Mouse (Mus musculus): ENCODE data around the gene Rhox4c.
"Not testable (repeated sequence)": the region's sequence is repeated elsewhere in the genome, so short reads cannot be mapped to it uniquely, and the experiment has no call there.

Gene Rhox4c

DNA sequence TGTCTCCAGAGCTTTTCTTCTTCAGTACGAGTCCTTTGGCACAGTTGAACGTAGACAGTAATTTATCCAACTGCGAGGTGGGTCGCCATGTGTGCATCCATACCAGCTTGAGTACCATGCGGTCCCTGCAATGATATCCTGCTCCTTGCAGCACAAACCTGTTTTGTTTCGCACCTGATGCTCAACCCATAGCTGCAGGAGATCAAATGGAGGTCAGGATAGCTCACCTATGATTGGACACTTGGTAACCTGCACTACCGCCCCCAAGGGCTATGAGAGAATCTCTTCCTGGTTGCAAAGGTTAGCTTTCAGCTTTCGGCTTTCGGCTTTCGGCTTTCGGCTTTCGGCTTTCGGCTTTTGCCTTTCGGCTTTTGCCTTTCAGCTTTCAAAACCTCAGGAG is at the start of gene Rhox4c:
TSS of gene Rhox4c (plus strand) at position 301 of the 400 bp plus-strand sequence.
- DNase-seq, result not testable (repeated sequence)

DNA sequence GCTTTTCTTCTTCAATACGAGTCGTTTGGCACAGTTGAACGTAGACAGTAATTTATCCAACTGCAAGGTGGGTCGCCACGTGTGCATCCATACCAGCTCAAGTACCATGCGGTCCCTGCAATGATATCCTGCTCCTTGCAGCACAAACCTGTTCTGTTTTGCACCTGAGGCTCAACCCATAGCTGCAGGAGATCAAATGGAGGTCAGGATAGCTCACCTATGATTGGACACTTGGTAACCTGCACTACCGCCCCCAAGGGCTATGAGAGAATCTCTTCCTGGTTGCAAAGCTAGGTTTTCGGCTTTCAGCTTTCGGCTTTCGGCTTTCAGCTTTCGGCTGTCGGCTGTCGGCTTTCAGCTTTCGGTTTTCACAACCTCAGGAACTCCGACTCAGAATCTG is 47.9 kb upstream of the Rhox4c start, which contains the start of gene Rhox4b:
TSS of gene Rhox4b (plus strand) at position 301 of the 400 bp plus-strand sequence.
- not testable (repeated sequence) for DNase-seq

GRCm38 (mm10) chrX:37453380-37453779 is 26.8 kb upstream of the Rhox4c start, which contains the start of gene Rhox2c:
TSS of gene Rhox2c (plus strand) at chrX:37453680.
- DNase-seq, result not testable (repeated sequence)

DNA sequence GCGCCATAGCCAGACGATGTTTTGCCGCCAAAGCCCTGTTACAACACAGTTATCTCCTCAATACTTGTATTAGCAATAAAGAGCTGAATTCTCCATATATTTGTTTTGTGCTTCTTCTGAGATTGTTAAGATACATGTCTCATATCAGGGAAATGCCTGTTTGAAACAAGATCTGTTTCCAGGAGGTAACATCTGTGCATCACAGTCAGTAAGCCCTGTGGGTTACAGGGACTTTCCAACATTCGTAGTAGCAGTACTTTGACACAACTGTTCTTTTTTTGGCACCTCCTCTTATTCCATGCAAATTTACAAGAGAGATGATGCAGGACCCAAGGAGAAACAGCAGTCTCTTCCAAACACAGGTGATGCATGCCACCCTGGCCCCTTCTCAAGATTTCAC is 21.9 kb upstream of the Rhox4c start, which contains the start of gene Rhox3c:
TSS of gene Rhox3c (plus strand) at position 301 of the 400 bp plus-strand sequence.
- DNase-seq, result not testable (repeated sequence)

- not testable (repeated sequence) for DNase-seq
Observed at GRCm38 (mm10) chrX:37514059-37514458, 33.9 kb downstream of the Rhox4c start, which contains the start of gene Rhox4d. TSS of gene Rhox4d (plus strand) at chrX:37514359.

- DNase-seq, result not testable (repeated sequence)
Observed at GRCm38 (mm10) chrX:37530152-37530551, 50.0 kb downstream of the Rhox4c start, which contains the start of gene Rhox2e. TSS of gene Rhox2e (plus strand) at chrX:37530452.
